Mouse (Mus musculus): ENCODE results near the gene Slc6a3.

Gene Slc6a3

DNA sequence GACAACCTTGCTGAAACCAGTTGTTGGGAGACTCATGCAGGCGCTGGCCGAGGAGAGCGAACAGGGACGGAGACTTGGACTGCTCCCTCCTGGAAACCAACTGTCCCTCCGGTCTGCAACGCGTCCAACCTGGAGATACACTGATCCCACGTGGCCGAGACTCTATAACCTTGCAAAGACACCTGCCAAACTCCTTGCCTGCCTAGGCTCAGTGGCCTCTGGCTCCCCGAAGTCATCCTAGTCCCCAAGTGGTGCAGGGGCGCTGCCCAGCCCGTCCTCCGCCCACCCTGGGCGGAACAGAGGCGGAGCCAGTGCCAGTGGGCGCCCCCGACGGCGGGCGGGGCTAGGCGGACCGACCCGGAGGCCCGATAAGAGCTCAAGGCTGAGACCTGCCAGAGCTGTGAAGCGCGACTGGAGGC is at the start of gene Slc6a3:
Slc6a3 (plus strand) TSS at position 345 of the 419 bp plus-strand sequence.
- peak; percentile 63 for DNase-seq

DNA sequence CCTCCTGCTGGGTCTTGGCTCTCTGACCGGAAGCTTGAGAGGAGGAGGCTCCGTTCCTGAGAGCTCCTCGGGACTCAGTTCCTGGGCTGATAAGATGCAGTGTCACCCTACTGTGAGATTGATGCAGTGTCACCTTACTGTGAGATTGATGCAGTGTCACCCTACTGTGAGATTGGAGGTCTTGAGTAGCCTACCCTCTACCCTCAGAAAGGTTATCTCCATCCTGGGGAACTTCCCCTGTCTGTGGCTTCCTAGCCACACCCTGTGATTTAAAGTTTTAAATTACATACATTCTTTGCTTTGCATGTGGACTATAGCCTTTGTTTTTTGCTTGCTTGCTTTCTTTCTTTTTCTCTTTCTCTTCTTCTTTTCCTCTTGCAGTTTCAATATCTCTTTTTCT is 48.4 kb upstream of the Slc6a3 start:
- DNase-seq: no peak

DNA sequence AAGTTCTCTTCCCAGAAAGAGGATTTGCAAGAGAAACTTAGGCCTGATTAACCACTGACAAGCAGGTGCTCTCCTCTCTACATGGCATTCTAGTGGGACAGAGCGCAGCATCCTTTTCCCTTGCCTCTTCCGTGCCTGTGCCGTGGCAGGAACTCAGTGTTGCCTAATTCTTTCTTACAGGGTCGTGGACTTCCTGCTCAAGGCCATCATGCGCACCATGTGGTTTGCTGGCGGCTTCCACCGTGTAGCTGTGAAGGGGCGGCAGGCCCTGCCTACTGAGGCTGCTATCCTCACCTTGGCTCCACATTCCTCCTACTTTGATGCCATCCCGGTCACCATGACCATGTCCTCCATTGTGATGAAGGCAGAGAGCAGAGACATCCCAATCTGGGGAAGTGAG is 47.8 kb upstream of the Slc6a3 start:
- no peak for DNase-seq

DNA sequence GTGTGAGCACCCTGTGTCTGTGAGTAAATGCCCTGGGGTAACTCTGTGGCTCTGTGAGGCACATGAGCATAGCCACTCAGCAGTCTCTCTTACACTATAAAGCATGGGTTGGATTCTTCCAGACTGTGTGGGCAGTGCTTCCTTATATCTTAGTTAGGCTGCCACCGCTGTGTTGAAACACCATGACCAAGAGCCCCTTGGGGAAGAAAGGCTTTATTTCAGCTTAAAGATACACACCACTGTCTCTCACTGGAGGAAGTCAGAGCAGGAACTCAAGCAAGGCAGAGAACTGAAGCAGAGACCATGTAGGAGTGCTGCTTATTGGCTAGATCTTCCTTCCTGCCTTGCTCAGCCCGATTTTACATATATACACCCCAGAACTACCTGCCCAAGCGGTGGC is 46.6 kb upstream of the Slc6a3 start:
- DNase-seq: no peak

DNA sequence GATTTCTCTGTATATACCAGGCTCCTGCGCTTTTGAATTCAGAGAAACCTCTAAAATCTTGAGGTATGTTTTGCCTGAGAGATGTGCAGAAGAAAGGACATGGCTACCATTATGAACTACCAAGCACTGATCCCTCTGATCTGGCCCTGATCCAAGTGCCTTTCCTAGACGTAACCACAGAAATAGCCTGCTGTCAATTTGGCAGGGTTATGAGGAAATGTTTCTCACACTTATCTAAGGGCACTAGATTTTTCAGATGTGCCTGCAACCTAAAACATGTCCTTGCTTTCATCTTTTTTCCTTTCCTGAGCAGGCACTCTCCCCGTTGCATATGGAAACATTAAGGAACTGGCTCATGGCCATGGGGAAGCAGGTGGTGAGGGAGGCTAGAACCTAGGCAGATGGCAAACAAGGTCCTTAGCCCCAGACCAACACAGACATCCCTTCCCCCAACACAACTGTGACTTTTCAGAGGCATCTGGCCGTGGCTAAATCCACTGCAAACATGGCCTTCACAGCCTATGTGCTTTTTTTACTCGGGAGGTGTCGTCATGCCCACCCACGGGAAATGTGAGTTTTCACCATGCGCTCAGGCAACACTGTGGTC is 45.9 kb upstream of the Slc6a3 start:
- no peak for DNase-seq

DNA sequence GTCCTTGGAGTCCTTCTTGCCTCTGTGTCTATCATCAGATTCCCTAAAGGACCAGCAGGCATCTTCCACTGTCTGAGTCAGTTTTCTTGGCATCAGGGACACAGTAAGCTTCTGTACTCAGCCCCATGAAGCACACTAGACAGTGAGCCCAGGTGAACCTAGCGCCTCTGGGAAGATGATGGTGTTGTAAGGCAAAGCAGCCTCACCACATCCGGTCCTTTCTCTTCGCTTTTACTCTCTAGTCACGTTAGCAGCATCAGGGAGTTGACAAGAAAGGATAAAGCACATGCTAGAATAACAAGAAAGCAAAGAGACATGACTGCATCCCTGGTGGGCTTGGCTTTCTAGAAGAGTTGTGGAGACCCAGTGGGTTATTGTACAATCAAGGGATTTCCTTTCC is 43.4 kb upstream of the Slc6a3 start:
- no peak for DNase-seq

DNA sequence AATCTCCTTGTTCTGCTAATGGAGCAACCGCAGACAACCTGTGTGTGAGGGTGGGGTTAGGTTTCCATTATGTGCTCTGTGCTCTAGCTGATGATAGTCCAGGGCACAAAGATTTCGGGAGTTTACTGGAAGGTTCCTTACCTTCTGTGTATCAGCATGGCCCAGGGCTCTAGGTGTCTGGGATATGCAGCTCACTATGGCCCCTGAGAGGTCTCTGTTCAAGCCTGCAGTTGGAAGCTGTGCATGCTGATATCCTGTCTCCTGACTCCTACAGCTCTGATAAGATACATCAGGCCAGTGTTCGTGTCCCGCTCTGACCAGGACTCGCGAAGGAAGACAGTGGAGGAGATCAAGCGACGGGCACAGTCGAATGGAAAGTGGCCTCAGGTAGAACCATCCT is 42.0 kb upstream of the Slc6a3 start:
- DNase-seq: no peak

DNA sequence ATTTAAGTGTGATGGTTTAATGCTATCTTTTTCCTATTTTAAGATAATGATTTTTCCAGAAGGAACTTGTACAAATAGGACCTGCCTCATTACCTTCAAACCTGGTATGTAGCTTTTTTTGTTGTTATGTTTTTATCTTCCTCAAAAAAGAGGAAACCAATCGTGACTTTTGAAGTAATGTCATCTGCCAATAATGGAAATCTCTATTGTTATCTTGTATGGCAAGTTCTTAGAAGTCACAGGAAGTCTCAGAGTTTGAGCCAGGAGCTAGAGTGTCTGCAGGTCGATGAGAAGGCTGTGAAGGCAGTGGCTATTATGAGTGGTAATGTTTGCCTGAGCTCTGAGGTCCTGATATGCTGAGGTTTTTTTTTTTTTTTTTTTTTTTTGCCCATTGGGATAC is 40.4 kb upstream of the Slc6a3 start:
- DNase-seq: no peak

DNA sequence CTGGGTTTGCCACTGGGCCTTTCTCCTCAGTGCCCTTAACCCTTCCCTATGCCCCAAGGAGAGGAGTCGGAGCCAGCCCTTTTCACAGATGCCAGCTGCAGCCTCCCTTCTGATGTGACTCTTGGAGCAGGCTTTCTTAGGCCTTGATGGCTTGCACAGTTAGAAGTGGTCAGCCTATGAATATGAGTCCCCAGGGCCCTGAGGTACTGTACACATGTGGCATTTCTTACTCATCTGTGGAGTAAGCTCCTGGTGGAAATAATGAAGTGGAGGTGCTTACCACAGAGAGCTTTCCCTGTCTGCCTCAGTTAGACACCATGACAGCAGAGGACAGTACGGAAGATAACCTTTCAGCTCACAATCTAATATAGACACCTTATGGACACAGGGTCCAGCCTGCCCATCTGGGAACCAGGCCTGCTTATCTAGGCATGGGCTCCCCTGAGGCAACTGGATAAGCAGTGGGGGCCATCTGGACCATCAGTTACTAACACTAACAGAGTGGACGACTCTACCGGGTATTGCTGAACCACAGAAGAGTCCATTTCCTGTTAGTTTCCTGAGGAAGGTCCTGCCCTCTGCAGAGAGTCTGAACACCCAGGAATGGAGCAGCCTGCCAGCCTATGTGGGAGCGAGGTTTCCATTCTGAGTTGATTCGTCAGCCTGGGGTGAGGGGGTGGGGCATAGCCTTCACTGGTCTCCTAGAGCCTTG is 36.5 kb upstream of the Slc6a3 start:
- DNase-seq: no peak

DNA sequence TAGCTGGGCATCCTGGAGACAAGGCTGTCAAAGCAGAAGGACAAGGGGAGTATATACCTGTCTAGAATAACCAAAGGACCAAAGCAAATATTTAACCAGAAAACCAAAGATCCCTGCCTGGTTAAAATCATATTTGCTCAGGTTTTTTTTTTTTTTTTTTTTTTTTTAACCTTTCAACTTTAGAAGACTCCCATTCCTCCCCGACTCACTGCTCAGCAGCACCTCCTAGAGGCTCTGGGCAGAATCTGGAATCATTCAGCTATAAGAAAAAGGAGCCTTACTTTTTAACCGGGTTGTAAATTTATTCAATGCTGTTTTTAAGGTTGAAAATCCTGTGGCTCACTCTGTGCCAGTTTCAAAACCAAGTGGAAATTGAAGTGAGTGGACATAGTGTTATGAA is 33.8 kb upstream of the Slc6a3 start:
- DNase-seq: no peak

DNA sequence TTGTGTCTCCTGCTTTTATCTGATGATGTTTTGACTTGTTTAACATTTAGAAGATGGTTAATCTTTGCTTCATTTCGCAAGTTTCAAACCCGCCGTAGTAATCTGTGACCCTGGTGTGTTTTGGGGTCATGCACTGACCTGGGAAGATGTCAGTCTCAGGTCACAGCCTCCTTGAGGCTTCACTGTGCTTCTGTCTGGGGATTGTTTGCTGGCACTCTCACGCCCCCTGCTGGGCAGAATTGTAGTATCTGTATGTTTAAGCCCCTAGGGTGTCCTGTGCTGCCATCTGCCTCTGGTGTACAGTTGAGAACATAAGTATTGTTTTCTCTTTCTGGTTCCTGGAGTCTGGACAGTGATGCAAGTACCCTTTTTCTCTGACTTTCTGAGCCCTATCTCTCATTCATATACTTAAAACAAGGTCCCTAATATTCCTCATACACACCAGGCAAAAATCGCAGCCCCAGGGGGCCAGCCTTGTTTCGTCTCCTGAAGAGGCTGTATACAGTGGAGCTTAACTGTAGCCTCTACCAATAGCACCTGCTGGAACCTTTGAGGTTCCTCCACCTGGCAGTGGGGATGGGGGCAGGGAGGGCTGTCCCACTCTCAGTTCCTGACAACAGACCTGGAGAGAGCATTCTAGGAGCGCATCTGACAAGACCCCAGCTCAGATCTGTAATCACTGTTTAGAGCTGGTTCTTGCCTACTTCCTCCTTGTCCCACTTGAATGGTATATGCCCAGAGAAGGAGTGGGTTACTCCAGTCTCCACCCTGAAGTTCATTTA is 30.7 kb upstream of the Slc6a3 start:
- peak; percentile 84 for DNase-seq

DNA sequence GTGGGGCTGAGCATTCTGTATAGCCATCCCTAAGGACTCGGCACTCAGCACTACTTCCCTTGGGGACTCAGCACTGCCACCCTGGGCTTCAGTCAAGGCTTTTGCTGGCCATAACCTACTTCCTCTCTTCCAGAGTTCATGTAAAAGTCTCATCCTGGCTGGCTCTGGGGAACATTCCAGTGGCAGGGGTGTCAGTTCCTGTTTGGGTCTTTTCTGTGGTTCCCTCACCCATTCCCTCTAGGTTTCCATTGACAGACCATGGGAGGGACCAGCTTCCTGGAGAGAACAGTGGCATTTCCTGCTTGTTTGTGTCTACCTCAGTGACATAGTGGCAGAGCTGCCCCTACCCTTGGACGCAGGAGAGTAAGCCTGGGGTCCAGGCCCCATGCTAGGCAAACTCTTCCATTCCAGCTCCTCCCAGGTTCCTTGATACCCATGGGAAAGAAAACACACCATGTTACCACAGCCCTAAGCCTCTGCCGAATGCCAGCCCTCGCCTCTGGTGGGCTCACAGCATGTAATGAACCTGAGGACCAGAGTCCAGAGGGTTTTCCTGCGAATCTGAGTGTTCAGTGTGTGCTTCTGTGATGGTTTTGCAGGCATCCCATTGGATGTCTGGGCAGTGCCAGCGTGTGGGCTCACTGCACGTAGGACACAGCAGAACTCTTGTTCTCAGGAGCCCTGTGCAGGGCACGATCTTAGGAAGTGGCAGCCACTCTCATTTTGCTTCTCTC is 27.6 kb upstream of the Slc6a3 start:
- peak; percentile 26 for DNase-seq

DNA sequence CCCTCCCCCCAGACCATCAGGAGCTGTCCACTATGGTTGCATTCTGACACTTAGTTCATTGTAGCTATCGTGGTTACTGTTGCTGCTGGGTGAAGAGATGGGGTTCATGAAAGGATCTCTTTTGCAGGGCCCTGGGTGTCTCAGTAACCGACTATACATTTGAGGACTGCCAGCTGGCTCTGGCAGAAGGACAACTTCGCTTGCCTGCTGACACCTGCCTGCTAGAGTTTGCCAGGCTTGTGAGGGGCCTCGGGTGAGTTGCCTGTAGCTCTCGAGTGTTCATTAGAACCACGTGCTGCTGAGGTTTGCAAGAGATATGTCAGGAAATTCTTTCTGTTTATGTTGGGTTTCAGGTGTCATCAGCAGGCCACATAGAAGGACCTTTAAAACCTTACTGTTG is 26.7 kb upstream of the Slc6a3 start:
- DNase-seq: no peak

DNA sequence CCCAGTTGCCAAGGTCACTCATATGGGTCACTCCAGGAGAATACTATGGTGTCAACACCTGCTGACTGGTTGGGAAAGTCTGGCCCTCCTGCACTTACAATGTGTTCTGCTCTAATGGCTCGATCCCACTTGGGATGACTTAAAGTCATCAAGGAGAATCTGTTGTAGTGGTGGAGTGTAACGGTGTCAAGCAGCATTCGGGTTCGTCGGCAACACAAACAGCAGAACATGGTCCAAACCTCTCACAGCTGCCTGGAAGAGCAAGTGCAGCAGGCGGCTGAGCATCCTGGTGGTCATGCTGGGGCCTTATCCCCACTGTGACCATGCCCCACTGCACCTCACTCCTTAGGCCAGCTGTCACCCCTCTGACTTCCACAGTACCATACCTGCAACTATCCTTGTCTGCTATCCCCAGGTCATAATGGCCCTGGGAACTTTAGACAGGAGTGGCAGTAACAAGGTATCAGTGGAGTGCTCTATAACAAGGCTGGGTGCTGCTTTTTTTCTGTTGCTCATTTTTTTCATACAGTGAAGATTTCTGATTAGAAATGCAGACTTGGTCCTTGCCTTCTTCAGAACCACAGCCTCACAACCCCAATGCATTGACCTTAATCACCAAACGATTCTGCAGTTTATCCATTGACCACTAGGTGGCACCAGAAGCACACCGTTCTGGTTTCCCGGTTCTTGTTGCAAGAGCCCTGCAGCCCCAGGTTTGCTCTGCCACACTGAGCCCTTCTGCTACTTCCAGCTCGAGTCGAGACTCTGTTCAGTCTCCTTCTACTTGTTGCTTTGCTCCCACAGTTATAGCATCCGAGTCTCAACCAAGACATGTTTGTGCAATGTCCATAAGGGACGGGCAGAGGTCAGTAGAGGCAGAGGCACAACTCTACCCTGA is 23.5 kb upstream of the Slc6a3 start:
- DNase-seq: peak; percentile 79

DNA sequence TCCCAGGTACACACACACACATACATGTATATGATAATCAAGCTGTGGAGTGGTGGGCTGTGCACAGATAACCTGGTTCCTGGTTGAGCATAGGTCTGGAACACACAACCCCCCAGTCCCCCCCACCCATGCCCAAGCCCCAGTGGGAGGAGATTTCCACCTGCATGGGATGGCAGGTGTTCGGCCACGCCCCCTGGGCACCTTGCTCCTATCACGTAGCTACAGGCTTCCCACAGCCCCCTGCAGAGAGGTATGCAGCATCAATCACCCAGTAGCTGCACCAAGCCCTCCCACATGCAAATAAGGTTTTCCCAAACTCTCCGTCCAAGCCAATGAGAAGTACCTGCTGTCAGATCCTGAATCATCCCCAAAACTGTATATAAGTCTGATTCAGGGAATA is 19.7 kb upstream of the Slc6a3 start:
- DNase-seq: no peak

DNA sequence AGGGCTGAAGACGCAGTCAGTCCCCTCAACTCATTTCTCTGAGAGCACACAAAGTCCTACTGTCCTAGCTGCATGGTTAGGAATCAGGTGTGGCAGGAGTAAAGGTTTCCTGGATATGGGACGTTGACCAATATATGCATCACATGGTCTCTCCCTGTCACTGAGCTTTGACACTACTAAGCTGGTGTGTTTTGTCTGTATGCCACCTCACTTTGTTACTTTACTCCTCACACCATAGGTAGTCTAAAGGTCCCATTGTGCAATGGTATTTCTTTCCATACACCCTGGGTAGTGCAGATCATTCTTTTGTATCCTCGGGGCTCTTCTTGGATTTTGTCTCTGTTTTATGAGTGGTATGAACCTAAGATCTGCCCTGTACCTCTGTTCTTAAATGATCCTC is 2.8 kb upstream of the Slc6a3 start:
- no peak for DNase-seq

DNA sequence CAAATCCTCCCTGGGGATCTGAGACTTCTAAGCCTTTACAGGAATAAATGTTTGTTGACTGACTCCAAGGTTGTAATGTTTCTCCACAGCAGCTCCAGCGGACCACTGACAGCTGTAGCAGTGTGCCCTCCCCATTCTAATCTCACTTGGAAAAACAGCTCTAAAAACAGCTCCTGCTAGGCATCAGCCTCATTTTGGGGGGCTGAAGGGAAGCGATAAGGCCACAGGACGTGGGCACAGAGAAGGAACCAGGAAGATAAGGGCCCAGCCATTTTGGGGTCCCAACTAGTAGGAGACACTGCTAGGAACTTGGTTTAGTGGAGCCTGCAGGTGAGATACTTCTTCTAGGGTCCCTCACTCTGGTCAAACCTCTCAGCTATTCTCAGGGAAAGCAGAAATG is 1.3 kb upstream of the Slc6a3 start:
- DNase-seq: no peak

DNA sequence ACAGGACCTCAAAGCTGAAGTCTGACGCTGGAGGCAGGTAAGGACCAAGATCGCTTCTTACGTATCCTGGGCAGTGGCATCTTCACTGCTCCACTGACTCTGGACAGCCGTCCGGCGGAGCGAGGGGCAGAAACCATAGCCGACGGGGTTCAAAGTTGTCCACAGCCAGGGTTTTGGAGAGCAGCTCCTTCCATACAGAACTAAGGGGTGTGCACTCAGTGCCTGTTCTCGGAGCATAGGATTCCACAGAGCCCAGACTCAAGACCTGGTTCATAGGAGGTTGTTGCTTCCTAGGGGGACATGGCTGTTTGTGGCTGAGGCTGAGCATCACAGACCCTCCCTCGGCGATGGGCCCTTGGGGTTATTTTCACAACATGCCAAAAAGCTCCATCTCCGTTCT is 277 bp downstream of the Slc6a3 start:
- no peak for DNase-seq

DNA sequence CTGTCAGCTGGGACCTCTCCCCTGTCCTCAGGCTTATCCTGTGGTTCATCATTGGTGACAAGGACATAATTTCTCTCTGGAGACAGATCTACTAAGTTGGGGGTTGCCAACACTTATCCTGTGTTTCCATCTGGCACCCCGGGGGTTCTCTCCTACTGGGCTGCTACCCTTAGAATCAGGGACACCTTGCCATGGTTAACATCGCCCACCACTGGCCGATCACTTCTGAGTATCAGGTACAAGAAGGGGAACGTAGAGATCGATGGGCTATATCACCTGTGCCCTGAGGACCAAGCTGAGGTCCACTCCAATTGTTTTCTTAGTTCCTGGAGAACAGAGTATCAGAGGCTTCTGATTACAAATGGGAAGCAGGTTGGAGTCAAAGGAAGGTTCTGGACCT is 27.7 kb downstream of the Slc6a3 start:
- DNase-seq: no peak

DNA sequence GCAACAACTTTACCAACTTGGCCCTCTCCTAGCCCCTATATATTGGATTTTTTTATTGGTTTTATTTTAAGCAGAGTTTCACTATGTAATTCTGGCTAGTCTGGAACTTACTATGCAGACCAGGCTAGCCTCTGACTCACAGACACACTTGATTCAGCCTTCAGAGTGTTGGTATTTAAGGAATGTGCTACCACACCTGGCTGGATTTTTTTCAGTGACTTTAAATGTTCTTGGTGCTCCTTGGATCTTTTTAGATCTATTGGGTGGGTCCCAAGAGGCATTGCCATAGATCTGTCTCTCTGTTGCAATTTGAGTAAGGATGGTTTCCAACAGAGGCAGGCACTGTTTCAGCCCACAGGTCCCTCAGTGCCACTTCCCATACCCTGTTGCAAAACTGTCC is 38.5 kb downstream of the Slc6a3 start:
- DNase-seq: no peak

DNA sequence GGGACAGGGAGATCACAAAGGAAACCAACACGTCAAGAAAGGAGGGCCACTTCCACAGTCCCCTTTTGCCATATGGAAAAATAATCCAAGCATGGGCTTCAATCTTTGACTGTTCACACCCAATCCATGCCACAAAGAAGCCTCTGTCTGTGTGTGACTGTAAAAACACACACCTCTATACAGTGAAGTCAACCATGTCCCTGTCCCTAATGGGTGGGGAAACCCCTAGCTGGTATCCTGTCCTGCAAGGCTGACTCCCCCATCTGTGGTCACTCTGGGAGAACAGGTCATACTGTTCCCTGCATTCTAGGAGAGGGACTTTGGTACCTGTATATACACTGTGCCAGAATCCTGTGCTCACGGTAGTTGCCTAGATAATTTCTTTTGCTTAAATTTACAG is 40.7 kb downstream of the Slc6a3 start:
- DNase-seq: no peak

DNA sequence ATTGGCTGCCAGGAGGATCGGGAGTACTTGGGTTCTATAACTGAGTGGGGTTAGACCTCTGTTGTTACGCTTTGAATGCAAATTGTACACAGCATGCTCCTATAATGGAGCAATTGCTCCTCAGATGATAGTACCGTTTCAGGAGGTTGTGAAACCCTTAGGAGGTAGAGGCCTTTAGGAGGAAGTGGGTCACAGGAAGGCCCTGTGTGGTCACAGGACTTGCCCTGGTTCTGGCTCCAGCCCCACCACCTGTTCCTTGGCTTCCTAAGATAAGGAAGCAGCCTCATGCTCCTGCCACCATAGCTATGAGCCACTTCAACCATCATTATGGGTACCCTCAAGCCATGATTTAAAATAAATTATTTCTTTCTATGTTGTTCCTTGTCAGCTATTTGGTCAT is 54.9 kb downstream of the Slc6a3 start:
- no peak for DNase-seq

DNA sequence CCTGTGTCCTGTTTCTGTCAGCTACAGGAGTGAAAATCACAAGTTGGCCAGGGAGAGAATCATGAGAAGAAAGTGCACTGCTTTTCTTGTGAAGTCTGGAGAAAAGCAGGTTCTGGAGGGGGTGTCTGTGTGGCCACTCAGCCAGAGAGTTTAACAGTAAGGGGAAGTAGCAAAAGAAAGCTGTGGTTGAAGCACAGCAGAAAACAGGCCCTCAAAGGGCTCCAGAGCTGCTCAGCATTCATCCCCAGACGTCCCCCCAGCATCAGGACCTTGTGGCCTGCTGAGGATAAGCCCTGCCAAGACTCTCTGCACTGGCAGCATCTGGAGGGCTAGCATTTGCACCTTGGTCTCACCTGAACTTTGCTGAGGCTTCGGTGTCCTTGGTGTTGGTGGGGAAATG is 56.0 kb downstream of the Slc6a3 start:
- DNase-seq: no peak

Data from kidney, adult 18-20 months (tissue).